Mouse (Mus musculus) forebrain, embryonic 12.5 days (tissue): ENCODE measurements around the gene Hs3st3b1. TPM values are rescaled to one million over a fixed set of nuclear protein-coding genes. Genes with fewer than 3 reads are reported as not detected.

ENCODE experiments used
- ATAC-seq: fragments of 200-750 bp; cut with Nextera tagmentation; 2 replicates; pipeline ENCODE4 v1.8.0; 2017; ENCODE audit warnings: moderate TSS enrichment; ENCODE audit not compliant: low FRiP score
- H3K27ac ChIP-seq: fragments of 300-500 bp; sonication (generic); 2 replicates; pipeline ENCODE4 v1.5.1; 2016; ENCODE audit warnings: mild to moderate bottlenecking
- H3K27me3 ChIP-seq: fragments of 300-500 bp; sonication (generic); 2 replicates; pipeline ENCODE4 v1.6.1; 2016; ENCODE audit warnings: mild to moderate bottlenecking
- H3K36me3 ChIP-seq: fragments of 300-500 bp; sonication (generic); replicated peaks from 2 replicates; pipeline ENCODE4 v1.6.1; 2016; ENCODE audit warnings: mild to moderate bottlenecking
- H3K4me1 ChIP-seq: fragments of 300-500 bp; sonication (generic); 2 replicates; pipeline ENCODE4 v1.6.1; 2016
- H3K4me2 ChIP-seq: fragments of 300-500 bp; sonication (generic); 2 replicates; pipeline ENCODE4 v1.6.1; 2016; ENCODE audit warnings: mild to moderate bottlenecking, moderate library complexity
- H3K4me3 ChIP-seq: fragments of 300-500 bp; sonication (generic); replicated peaks from 2 replicates; pipeline ENCODE4 v1.5.1; 2016; ENCODE audit warnings: mild to moderate bottlenecking
- H3K9ac ChIP-seq: fragments of 300-500 bp; sonication (generic); 2 replicates; pipeline ENCODE4 v1.6.1; 2016; ENCODE audit warnings: mild to moderate bottlenecking
- H3K9me3 ChIP-seq: fragments of 300-500 bp; sonication (generic); 2 replicates; pipeline ENCODE4 v1.6.1; 2016
- WGBS: fragments of 180-500 bp; shearing (Covaris S2); methylation state at CpG from one replicate; pipeline ENCODE4 v1.1.7; 2016; 5-methylcytosine and 5-hydroxymethylcytosine counted together
- polyA plus RNA-seq: library from polyadenylated mRNA; unstranded; fragments of >200 nt; fragmentation: Nextera tagmentation; extraction: Ambion mirVana; gene quantifications from 2 replicates; pipeline ENCODE4 v1.2.1, GENCODE M21; 2016

Hs3st3b1 gene
- polyA plus RNA-seq, 1 experiment from 2014 or later: 8.8 TPM

DNA sequence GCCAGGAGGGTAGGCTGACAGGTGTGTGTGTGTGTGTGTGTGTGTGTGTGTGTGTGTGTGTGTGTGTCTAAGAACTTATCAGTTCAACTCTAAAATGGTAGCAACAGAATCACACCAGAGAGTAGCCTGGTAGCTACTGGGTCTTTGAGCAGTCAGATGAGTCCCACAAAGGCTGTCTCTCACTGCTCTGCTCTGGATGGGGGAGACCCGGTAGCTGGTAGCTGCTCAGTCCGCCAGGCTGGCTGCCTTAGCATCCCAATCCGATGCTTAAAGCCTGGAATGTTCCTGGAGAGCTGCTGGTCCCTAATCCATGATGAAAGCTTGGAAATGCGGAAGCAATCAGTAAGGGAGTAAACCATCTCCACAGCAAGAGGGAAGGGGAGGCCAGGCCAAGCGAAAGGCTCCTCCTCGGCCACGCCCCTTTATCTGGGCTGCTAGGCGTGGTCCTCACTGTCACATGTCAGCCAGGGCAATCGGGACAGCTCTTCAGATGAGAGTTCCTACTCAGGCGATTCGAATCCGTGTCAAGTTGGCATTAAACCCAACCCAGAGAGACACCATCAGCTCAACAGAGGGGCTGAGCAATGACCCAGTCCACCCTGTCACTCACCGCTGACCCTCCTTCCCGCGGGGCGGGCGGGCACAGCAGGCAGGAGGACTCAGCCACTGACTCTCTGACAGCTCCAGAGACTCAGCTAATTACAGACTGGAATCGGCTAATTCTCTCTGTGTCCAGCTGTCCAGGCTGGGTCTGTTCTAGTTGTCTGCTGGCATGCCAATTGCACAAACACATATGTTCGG lies 29.9 kb upstream of the Hs3st3b1 start:
- H3K27me3 ChIP-seq: peaks cover 61% of the 10 kb centered on the region
- H3K4me1 ChIP-seq: peaks cover 22% of the 10 kb centered on the region
- WGBS: 4% methylated on average over 19 of the region's 19 CpGs
- ATAC-seq: peak; percentile 80
- peak overlapping the region; percentile 48 for H3K4me2 ChIP-seq
- no peaks in the 10 kb centered on the region for H3K36me3 ChIP-seq
- no peak overlapping the region for H3K27ac ChIP-seq
- H3K9ac ChIP-seq: no peak overlapping the region
- peak overlapping the region; percentile 26 for H3K4me3 ChIP-seq
- no peaks in the 10 kb centered on the region for H3K9me3 ChIP-seq

GRCm38 (mm10) chr11:63948371-63948770 lies 26.3 kb upstream of the Hs3st3b1 start:
- Histone ChIP-seq H3K4me1 (peaks cover 18% of the 10 kb centered on the region), H3K27me3 (peaks cover 50% of the 10 kb centered on the region), H3K9ac (no peak overlapping the region), H3K27ac (no peak overlapping the region), H3K36me3 (no peaks in the 10 kb centered on the region), H3K9me3 (no peaks in the 10 kb centered on the region), H3K4me3 (no peak overlapping the region), H3K4me2 (no peak overlapping the region)
- 91% methylated on average over 11 of the region's 11 CpGs for WGBS
- ATAC-seq: no peak

DNA sequence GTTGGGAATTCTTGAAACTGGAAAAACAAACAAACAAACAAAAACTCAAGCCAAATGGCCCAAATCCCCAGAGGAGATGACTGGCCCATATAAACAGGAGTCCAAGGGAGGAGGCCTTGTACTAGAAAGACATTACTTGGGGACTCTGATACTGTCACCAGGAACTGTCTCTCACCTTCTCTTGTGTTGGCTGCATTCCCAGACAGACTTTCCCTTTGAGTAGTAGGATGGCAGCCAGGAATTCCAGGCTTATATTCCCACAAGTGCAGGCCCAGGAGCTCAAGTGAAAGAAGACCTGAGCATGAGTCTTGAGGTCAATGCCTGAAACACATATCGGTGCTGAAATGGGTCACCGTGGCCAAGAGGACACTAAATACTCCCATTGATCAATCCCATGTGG lies 24.9 kb upstream of the Hs3st3b1 start:
- Histone ChIP-seq H3K9ac (no peak overlapping the region), H3K27me3 (peaks cover 45% of the 10 kb centered on the region), H3K4me3 (no peak overlapping the region), H3K4me2 (no peak overlapping the region), H3K4me1 (peaks cover 6% of the 10 kb centered on the region), H3K9me3 (no peaks in the 10 kb centered on the region), H3K27ac (no peak overlapping the region), H3K36me3 (no peaks in the 10 kb centered on the region)
- 91% methylated on average over 2 of the region's 2 CpGs for WGBS
- ATAC-seq: no peak

GRCm38 (mm10) chr11:63943947-63944346 lies 21.9 kb upstream of the Hs3st3b1 start:
- Histone ChIP-seq H3K36me3 (no peaks in the 10 kb centered on the region), H3K9me3 (no peaks in the 10 kb centered on the region), H3K27ac (no peak overlapping the region), H3K27me3 (peaks cover 36% of the 10 kb centered on the region), H3K9ac (no peak overlapping the region), H3K4me1 (no peaks in the 10 kb centered on the region), H3K4me3 (no peak overlapping the region), H3K4me2 (no peak overlapping the region)
- WGBS: 92% methylated on average over 3 of the region's 3 CpGs
- ATAC-seq: no peak

- H3K9me3 ChIP-seq: no peaks in the 10 kb centered on the region
- H3K4me3 ChIP-seq: no peak overlapping the region
- ATAC-seq: no peak
- 94% methylated on average over 13 of the region's 13 CpGs for WGBS
- no peak overlapping the region for H3K9ac ChIP-seq
- peaks cover 38% of the 10 kb centered on the region for H3K27me3 ChIP-seq
- no peaks in the 10 kb centered on the region for H3K4me1 ChIP-seq
- no peaks in the 10 kb centered on the region for H3K36me3 ChIP-seq
- no peak overlapping the region for H3K27ac ChIP-seq
- H3K4me2 ChIP-seq: no peak overlapping the region
Observed at GRCm38 (mm10) chr11:63943268-63943890, 21.3 kb upstream of the Hs3st3b1 start.

GRCm38 (mm10) chr11:63942177-63942576 lies 20.1 kb upstream of the Hs3st3b1 start:
- no peaks in the 10 kb centered on the region for H3K36me3 ChIP-seq
- peaks cover 38% of the 10 kb centered on the region for H3K27me3 ChIP-seq
- no peak overlapping the region for H3K4me3 ChIP-seq
- no peak overlapping the region for H3K27ac ChIP-seq
- no peak overlapping the region for H3K4me2 ChIP-seq
- ATAC-seq: no peak
- H3K4me1 ChIP-seq: no peaks in the 10 kb centered on the region
- H3K9me3 ChIP-seq: no peaks in the 10 kb centered on the region
- no peak overlapping the region for H3K9ac ChIP-seq
- WGBS: 87% methylated on average over 8 of the region's 8 CpGs

DNA sequence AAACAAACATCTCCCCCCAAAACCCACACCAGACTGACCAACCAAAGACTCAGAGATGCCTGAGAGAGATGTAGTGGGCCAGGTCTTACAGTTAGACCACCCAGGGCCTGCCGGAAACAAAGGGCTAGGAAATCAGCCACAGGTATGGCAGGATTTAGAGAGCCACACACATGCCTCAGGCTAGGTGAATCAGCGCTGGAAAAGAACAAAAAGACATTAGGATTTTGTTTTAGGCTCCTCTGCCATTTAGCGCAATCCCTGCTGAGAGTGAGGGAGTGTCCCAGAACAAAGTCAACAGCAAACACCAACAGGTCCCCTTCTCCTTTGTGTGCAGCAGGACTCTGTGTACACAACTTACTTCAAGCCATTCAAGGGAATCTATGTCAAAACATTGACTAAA lies 14.6 kb upstream of the Hs3st3b1 start:
- no peak for ATAC-seq
- Histone ChIP-seq H3K9ac (no peak overlapping the region), H3K36me3 (no peaks in the 10 kb centered on the region), H3K9me3 (no peaks in the 10 kb centered on the region), H3K4me1 (no peaks in the 10 kb centered on the region), H3K27ac (no peak overlapping the region), H3K27me3 (peaks cover 76% of the 10 kb centered on the region), H3K4me3 (no peak overlapping the region), H3K4me2 (no peak overlapping the region)
- WGBS: 41% methylated on average over 3 of the region's 3 CpGs

DNA sequence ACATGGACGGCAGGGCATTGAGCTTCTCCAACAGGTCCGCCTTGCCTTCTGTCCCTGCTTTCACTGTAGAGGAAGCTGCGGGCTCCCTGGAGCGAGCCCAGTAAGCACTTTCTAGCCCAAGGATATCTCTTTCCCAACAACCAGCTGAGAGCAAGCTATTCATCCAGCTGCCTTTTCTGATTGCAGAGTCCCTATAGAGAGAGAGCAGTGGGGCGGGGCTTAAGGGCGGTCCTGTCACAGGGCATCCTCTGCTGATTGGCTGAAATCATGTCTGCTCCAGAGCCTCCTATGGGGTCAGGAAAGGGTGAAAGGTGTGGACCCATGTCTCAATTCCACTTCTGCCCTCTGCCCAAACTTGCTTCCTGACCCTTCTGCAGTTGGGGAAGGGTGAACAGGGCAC lies 4.8 kb upstream of the Hs3st3b1 start:
- no peaks in the 10 kb centered on the region for H3K36me3 ChIP-seq
- no peak for ATAC-seq
- WGBS: 87% methylated on average over 6 of the region's 6 CpGs
- H3K27ac ChIP-seq: no peak overlapping the region
- H3K4me3 ChIP-seq: no peak overlapping the region
- peaks cover 28% of the 10 kb centered on the region for H3K4me1 ChIP-seq
- H3K9ac ChIP-seq: no peak overlapping the region
- peaks cover 66% of the 10 kb centered on the region for H3K27me3 ChIP-seq
- no peak overlapping the region for H3K4me2 ChIP-seq
- no peaks in the 10 kb centered on the region for H3K9me3 ChIP-seq

DNA sequence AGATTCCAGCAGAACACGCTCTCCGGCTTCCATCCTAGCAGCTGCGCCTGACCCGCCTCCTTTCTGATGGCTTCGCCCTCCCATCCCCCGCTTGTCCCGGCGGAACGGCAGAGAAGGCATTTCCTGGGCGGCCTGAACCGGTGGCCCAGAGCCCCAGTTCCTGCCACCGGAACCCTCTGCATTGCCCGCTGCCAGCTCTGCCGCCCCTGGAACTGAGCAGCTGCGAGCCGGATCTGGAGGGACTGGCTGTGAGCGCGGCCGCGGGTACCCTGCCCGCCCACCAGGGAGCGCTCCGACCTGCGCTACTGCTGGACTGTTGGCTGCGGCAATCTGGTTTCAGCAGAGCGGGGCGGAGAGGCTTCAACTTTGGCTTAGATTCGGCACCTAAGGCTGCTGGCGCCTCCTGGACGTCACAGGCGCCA lies 3.1 kb upstream of the Hs3st3b1 start:
- ATAC-seq: no peak

DNA sequence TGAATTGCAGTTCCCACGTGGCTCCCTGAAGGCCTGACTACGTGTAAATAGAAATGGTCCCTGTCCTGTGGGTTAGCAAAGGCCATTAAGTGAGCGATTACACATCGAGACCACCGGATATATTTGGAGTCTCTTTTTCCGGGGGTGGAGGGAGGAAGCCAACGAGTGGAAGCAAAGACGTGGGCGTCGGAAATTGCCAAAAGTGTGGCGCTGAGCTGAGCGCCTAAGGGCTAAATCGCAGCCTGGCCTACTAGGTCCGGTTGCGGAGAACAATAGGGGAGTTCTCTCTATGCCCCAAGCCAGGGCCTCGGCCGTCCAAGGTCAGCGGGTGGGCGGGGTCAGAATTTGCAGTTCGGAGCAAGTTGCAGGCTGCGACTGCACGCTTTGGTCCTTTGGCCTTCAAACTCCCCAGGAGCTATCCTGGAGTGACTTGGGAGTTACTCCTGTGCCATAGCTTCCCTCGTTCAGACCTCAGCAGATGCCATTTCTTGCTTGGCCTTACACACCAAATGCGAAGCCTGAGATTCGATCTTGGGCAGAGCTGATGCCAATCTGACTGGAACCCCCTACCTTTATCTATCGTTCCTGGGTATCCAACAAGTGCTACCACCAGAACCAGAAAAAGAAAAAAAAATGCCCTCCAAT lies 2.3 kb upstream of the Hs3st3b1 start:
- Histone ChIP-seq H3K4me2 (0 out of 2 replicates have a peak overlapping the region, but pooled peaks have one; percentile 10), H3K27ac (no peak overlapping the region), H3K4me3 (no peak overlapping the region), H3K4me1 (peaks cover 50% of the 10 kb centered on the region), H3K9me3 (no peaks in the 10 kb centered on the region), H3K9ac (no peak overlapping the region), H3K27me3 (peaks cover 82% of the 10 kb centered on the region), H3K36me3 (no peaks in the 10 kb centered on the region)
- 3% methylated on average over 26 of the region's 26 CpGs for WGBS
- no peak for ATAC-seq

More for the DNA sequence above, 3.1 kb upstream of the Hs3st3b1 start:
- no peak overlapping the region for H3K27ac ChIP-seq
- peaks cover 80% of the 10 kb centered on the region for H3K27me3 ChIP-seq
- WGBS: 1% methylated on average over 31 of the region's 31 CpGs
- peak overlapping the region; percentile 29 for H3K4me3 ChIP-seq
- H3K4me1 ChIP-seq: peaks cover 43% of the 10 kb centered on the region
- 0 out of 2 replicates have a peak overlapping the region, but pooled peaks have one; percentile 21 for H3K9ac ChIP-seq
- H3K36me3 ChIP-seq: no peaks in the 10 kb centered on the region
- peak overlapping the region; percentile 49 for H3K4me2 ChIP-seq
- H3K9me3 ChIP-seq: no peaks in the 10 kb centered on the region

- no peak for ATAC-seq
- no peaks in the 10 kb centered on the region for H3K36me3 ChIP-seq
- H3K27ac ChIP-seq: no peak overlapping the region
- WGBS: 1% methylated on average over 29 of the region's 29 CpGs
- H3K4me2 ChIP-seq: peak overlapping the region; percentile 93
- H3K4me1 ChIP-seq: peaks cover 58% of the 10 kb centered on the region
- H3K4me3 ChIP-seq: peak overlapping the region; percentile 33
- H3K27me3 ChIP-seq: peaks cover 91% of the 10 kb centered on the region
- no peaks in the 10 kb centered on the region for H3K9me3 ChIP-seq
- peak overlapping the region; percentile 33; the same call in 1 of the 2 replicates for H3K9ac ChIP-seq
Observed at GRCm38 (mm10) chr11:63923386-63923785, 1.3 kb upstream of the Hs3st3b1 start.
